Mouse (Mus musculus) hindbrain, embryonic 15.5 days (tissue): ENCODE measurements around the gene Rhobtb1. TPM values are rescaled to one million over a fixed set of nuclear protein-coding genes. Genes with fewer than 3 reads are reported as not detected.
A peak's percentile ranks its signal among the peaks of the same experiment; 100 is the strongest.

Source experiments
- ATAC-seq: fragments of 200-750 bp; cut with Nextera tagmentation; 2 replicates; pipeline ENCODE4 v1.8.0; 2017; ENCODE audit warnings: low read depth, moderate number of reproducible peaks, moderate TSS enrichment; ENCODE audit not compliant: low FRiP score
- H3K27ac ChIP-seq: fragments of 300-500 bp; sonication (generic); replicated peaks from 2 replicates; pipeline ENCODE4 v1.5.1; 2015; ENCODE audit warnings: mild to moderate bottlenecking, inconsistent platforms
- H3K27me3 ChIP-seq: fragments of 300-500 bp; sonication (generic); 2 replicates; pipeline ENCODE4 v1.6.1; 2015; ENCODE audit warnings: control low read depth, inconsistent platforms
- H3K36me3 ChIP-seq: fragments of 300-500 bp; sonication (generic); 2 replicates; pipeline ENCODE4 v1.6.1; 2015; ENCODE audit warnings: control low read depth, inconsistent platforms
- H3K4me1 ChIP-seq: fragments of 300-500 bp; sonication (generic); replicated peaks from 2 replicates; pipeline ENCODE4 v1.6.1; 2015; ENCODE audit warnings: control low read depth, inconsistent platforms
- H3K4me2 ChIP-seq: fragments of 300-500 bp; sonication (generic); 2 replicates; pipeline ENCODE4 v1.6.1; 2015; ENCODE audit warnings: moderate library complexity, mild to moderate bottlenecking, inconsistent platforms
- H3K4me3 ChIP-seq: fragments of 300-500 bp; sonication (generic); 2 replicates; pipeline ENCODE4 v1.5.1; 2015; ENCODE audit warnings: mild to moderate bottlenecking, inconsistent platforms
- H3K9ac ChIP-seq: fragments of 300-500 bp; sonication (generic); 2 replicates; pipeline ENCODE4 v1.6.1; 2015; ENCODE audit warnings: inconsistent platforms
- H3K9me3 ChIP-seq: fragments of 300-500 bp; sonication (generic); 2 replicates; pipeline ENCODE4 v1.6.1; 2016; ENCODE audit warnings: control low read depth, inconsistent platforms
- WGBS: fragments of 180-500 bp; shearing (Covaris S2); methylation state at CpG from one replicate; pipeline ENCODE4 v1.1.7; 2015; 5-methylcytosine and 5-hydroxymethylcytosine counted together
- polyA plus RNA-seq: library from polyadenylated mRNA; unstranded; fragments of >200 nt; fragmentation: Nextera tagmentation; extraction: Ambion mirVana; gene quantifications from 2 replicates; pipeline ENCODE4 v1.2.1, GENCODE M21; 2015

Rhobtb1 gene
- polyA plus RNA-seq, 1 experiment from 2014 or later: 18.8 TPM

DNA sequence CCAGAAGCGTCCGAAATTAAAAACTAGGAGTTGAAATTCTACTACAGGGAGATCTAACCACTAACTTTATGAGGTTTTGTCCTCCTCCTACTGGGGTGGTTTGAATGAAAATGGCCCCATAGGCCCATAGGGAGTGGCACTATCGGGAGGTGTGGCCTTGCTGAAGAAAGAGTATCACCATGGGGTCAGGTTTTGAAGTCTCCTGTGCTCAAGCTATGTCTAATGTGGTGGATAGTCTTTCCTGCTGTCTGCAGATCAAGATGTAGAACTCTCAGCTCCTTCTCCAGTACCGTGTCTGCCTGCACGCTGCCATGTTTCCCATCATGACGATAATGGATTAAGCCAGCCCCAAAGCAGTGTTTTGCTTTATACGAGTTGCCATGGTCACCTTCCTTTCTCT lies 173.6 kb downstream of the Rhobtb1 start:
- Histone ChIP-seq H3K4me1 (peaks cover 6% of the 10 kb centered on the region; the same call in 1 of the 2 replicates), H3K9ac (no peak overlapping the region), H3K36me3 (no peaks in the 10 kb centered on the region), H3K27me3 (no peaks in the 10 kb centered on the region), H3K4me2 (no peak overlapping the region), H3K27ac (no peak overlapping the region), H3K4me3 (no peak overlapping the region), H3K9me3 (no peaks in the 10 kb centered on the region)
- ATAC-seq: no peak
- WGBS: 89% methylated on average over 7 of the region's 7 CpGs

DNA sequence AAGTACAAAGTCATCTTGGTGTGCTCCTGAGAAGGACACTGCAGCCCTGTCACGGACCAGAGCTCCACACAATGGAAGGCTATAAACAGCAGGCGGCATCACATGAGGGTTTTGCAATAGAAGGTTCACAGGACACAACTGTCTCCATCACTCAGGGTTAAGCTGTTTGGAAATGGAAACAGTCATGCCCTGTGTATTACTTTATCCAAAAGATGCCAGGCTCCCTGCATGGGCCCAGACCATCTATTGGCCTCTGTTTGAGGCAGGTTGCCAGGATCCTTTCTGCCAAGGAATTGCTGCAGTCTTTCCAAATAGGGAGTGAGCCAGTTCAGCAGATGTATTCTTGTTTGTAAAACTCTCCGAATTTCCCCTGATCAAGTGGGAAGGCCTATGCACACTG lies 175.2 kb downstream of the Rhobtb1 start:
- WGBS: 64% methylated on average over 3 of the region's 3 CpGs
- no peak overlapping the region for H3K4me3 ChIP-seq
- H3K4me2 ChIP-seq: no peak overlapping the region
- H3K27ac ChIP-seq: no peak overlapping the region
- peaks cover 6% of the 10 kb centered on the region; the same call in 1 of the 2 replicates for H3K4me1 ChIP-seq
- H3K36me3 ChIP-seq: no peaks in the 10 kb centered on the region
- H3K9ac ChIP-seq: no peak overlapping the region
- H3K9me3 ChIP-seq: no peaks in the 10 kb centered on the region
- no peaks in the 10 kb centered on the region for H3K27me3 ChIP-seq
- ATAC-seq: peak; percentile 57

DNA sequence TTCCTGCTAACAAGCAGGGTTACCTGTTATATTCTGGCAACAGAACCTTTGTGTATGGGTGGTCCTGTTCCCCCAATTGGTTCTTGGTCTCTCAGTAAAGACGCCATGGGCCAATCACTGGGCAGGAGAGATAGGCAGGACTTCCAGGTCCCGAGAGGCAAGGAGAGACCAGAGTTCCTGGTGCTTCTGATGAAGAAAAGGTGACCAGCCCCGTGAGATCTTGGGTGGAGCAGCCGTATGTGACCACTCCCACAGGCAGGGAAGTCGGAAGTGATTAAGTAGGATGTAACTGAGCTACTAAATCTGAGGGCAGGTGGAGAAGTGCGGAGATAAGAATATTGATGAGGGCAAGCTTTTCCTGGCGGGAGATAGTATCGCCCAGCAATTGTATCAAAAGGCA lies 176.1 kb downstream of the Rhobtb1 start:
- Histone ChIP-seq H3K4me1 (peaks cover 6% of the 10 kb centered on the region; the same call in 1 of the 2 replicates), H3K4me2 (no peak overlapping the region), H3K9me3 (no peaks in the 10 kb centered on the region), H3K4me3 (no peak overlapping the region), H3K27ac (no peak overlapping the region), H3K9ac (no peak overlapping the region), H3K36me3 (no peaks in the 10 kb centered on the region), H3K27me3 (no peaks in the 10 kb centered on the region)
- 66% methylated on average over 8 of the region's 8 CpGs for WGBS
- ATAC-seq: no peak

DNA sequence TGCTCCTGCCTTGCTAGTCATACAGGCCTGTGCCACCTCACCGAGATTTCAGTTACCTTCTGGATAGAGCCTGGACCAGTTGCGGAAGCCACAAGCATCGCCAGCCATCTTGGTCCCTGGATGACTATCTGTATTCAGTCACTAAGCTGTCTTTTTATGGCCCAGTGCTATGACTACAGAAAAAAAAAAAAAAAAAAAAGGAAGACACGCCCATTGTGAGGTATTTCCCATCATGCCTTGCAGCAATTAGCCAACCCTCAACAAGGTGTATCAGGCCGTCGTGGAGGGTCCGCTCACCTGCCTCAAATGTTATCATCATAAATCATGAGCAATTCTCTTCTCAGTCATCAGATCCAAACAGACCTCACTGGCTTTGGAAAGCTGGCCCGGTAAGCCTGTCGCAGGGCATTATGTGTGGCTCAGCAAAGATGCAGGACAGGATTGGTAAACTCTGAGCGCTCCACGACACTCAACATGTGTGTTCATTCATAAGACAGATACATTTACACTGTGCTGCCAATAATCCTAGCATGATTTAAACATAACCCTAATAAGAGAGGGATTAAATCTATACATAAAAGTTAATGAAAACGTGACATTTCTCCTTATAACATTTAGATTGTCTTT lies 176.9 kb downstream of the Rhobtb1 start:
- H3K4me1 ChIP-seq: peaks cover 6% of the 10 kb centered on the region; the same call in 1 of the 2 replicates
- no peaks in the 10 kb centered on the region for H3K27me3 ChIP-seq
- no peaks in the 10 kb centered on the region for H3K36me3 ChIP-seq
- H3K4me3 ChIP-seq: no peak overlapping the region
- WGBS: 85% methylated on average over 12 of the region's 12 CpGs
- no peak for ATAC-seq
- H3K9ac ChIP-seq: no peak overlapping the region
- no peaks in the 10 kb centered on the region for H3K9me3 ChIP-seq
- H3K4me2 ChIP-seq: no peak overlapping the region
- H3K27ac ChIP-seq: 0 out of 2 replicates have a peak overlapping the region, but pooled peaks have one; percentile 38

DNA sequence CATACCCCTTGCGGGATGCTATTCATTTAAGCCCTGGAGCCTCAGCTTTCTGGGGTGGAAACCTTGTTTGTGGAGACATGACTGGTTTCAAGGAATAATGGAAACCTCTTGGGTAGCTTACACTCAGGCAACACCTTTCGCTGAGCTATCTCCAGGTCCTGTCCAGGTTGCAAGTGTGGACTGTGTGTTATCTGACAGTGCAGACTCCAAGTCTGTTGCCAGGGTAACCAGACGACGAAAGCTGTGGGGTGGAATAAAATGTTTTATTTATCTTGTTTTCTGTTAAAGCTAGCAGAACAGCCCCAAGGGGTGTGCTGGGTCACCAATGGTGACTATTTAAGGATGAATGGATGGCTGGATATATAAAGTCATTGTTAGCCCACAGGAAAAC lies 177.4 kb downstream of the Rhobtb1 start:
- peak; percentile 57; the same call in 1 of the 2 replicates for ATAC-seq
- Histone ChIP-seq H3K27ac (0 out of 2 replicates have a peak overlapping the region, but pooled peaks have one; percentile 38), H3K4me2 (no peak overlapping the region), H3K4me3 (no peak overlapping the region), H3K4me1 (peaks cover 6% of the 10 kb centered on the region; the same call in 1 of the 2 replicates), H3K27me3 (no peaks in the 10 kb centered on the region), H3K36me3 (no peaks in the 10 kb centered on the region), H3K9ac (no peak overlapping the region), H3K9me3 (no peaks in the 10 kb centered on the region)
- 52% methylated on average over 4 of the region's 4 CpGs for WGBS

DNA sequence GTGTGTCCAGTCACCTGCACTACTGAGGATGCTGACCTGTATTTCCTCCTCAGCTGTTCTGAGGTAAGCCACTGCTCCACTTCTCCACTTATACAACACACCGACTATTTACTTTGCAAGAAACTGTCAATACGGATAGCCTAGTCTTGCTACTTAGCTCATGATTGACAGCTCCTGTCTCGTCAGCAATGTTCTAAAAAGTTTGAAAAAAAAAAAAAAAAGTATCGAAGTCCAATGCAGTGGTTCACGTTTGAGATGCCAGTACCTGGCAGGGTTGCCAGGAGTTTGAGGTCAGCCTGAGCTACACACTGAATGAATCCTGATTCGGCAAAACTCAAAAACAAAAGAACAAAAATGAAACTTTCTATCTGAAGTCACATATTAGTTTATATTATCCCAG lies 180.0 kb downstream of the Rhobtb1 start:
- no peak overlapping the region for H3K4me2 ChIP-seq
- ATAC-seq: no peak
- H3K27me3 ChIP-seq: no peaks in the 10 kb centered on the region
- H3K9me3 ChIP-seq: no peaks in the 10 kb centered on the region
- H3K9ac ChIP-seq: no peak overlapping the region
- WGBS: 84% methylated on average over 6 of the region's 6 CpGs
- H3K4me1 ChIP-seq: peaks cover 25% of the 10 kb centered on the region
- no peaks in the 10 kb centered on the region for H3K36me3 ChIP-seq
- H3K27ac ChIP-seq: no peak overlapping the region
- no peak overlapping the region for H3K4me3 ChIP-seq

DNA sequence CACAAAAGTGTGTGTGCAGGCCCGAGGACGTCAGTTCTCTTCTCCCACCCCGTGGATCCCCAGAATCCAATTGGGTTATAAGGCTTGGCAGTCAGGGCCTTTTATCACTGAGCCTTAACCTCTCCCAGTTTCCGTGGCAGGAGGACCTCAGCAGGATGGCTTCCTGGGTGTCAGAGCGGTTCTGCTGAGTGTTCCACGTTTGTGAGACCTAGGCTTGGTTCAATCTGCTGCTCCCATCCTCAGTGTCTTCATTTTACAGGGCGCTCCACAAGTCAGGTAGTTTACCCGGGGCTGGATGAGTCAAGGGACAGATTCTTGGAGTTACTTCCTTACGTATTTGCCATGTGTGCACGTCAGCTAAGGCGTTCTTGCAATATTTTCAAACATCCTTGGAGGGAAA lies 182.0 kb downstream of the Rhobtb1 start:
- no peak overlapping the region for H3K4me3 ChIP-seq
- H3K4me1 ChIP-seq: peaks cover 25% of the 10 kb centered on the region
- H3K27me3 ChIP-seq: no peaks in the 10 kb centered on the region
- no peak overlapping the region for H3K9ac ChIP-seq
- ATAC-seq: no peak
- no peak overlapping the region for H3K27ac ChIP-seq
- H3K9me3 ChIP-seq: no peaks in the 10 kb centered on the region
- no peaks in the 10 kb centered on the region; the same call in 1 of the 2 replicates for H3K36me3 ChIP-seq
- WGBS: 88% methylated on average over 11 of the region's 11 CpGs
- H3K4me2 ChIP-seq: no peak overlapping the region

DNA sequence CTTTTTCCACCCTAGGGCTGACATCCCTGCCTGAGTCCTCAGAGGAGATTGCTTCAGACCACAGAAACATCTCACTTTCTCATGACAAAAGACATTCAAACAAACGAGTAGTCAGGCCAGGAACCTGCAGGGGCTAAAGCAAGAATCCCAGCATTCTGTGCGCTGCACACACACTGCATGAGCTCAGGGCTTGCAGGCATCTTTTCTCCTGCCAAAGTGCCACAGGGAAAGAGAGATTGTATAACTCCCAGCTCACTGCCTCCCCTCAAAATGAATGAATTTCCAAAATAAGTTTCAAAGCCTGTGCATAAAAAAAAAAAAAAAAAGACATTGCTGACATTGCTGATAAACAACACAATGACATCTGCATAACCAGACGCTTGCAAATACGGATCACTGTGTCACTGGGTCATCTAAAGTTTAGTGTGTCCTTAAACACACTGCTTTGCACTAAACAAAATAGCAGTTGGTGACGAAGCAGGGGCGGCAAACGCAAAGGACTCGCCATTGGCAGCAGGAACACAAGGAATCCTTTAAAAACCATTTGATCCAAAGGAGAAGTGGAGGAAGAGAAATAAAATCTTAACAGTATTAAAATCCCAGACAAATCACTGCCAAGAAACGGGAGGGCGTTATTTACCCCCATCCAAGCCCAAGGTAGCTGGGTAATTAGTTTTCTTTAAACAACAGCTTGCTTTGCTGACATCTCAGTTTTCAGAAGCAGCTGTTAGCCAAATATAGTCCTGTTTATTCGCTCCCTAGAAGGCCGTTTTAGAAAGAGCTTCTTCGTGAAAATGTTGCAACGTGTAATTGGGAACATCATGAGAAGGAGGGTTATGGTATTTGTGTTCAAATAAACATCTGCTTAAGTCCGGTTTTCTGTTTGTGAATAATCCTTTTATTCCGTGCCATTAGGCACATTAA lies 183.3 kb downstream of the Rhobtb1 start:
- H3K4me3 ChIP-seq: no peak overlapping the region
- peak overlapping the region; percentile 22 for H3K27ac ChIP-seq
- peaks cover 19% of the 10 kb centered on the region for H3K4me1 ChIP-seq
- no peak overlapping the region for H3K4me2 ChIP-seq
- no peaks in the 10 kb centered on the region; the same call in 1 of the 2 replicates for H3K36me3 ChIP-seq
- 56% methylated on average over 16 of the region's 16 CpGs for WGBS
- no peak for ATAC-seq
- no peaks in the 10 kb centered on the region for H3K27me3 ChIP-seq
- no peak overlapping the region for H3K9ac ChIP-seq
- H3K9me3 ChIP-seq: no peaks in the 10 kb centered on the region

DNA sequence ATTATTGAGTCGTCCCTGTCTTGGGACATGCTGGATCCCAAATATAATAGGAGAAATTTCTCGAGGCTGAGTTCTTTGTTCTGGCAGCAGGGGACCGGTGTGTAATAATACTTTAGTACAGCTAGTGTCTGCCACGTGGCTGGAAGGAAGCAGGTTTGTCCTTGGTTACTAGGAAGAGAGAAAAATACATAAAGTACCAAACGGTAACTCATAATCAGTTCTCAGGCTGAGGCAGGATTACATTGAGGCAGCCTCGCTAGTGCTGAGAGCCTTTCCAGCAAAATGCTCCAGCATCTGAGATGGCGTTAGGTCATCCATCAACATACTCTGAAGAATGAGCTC lies 183.9 kb downstream of the Rhobtb1 start:
- Histone ChIP-seq H3K4me1 (peaks cover 19% of the 10 kb centered on the region), H3K9me3 (no peaks in the 10 kb centered on the region), H3K36me3 (no peaks in the 10 kb centered on the region; the same call in 1 of the 2 replicates), H3K4me3 (no peak overlapping the region), H3K27ac (peak overlapping the region; percentile 61), H3K9ac (no peak overlapping the region), H3K4me2 (no peak overlapping the region), H3K27me3 (no peaks in the 10 kb centered on the region)
- WGBS: 29% methylated on average over 7 of the region's 7 CpGs
- ATAC-seq: peak; percentile 51; the same call in 1 of the 2 replicates

DNA sequence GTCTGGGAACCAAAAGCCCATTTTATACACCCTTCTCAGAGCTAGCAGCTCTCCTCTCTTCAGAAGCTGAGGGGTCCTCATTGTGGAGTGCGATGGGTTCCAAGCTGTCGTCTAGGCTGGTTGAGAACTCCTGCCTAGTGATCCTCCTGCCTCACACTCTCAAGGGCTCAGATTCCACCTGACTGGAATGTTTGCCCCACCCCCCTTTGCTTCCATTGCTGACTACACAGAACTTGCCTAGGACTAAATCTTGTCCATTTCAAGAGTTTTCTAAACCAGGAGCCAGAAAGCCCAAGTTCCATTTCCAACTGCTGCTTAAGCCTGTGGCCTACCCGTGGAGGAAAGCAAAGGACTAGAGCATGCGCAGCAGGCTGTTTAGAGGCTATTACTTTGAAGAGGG lies 184.4 kb downstream of the Rhobtb1 start:
- Histone ChIP-seq H3K4me3 (no peak overlapping the region), H3K4me1 (peaks cover 19% of the 10 kb centered on the region), H3K36me3 (no peaks in the 10 kb centered on the region; the same call in 1 of the 2 replicates), H3K9ac (no peak overlapping the region), H3K9me3 (no peaks in the 10 kb centered on the region), H3K27me3 (no peaks in the 10 kb centered on the region), H3K27ac (peak overlapping the region; percentile 61), H3K4me2 (no peak overlapping the region)
- ATAC-seq: peak; percentile 47; the same call in 1 of the 2 replicates
- WGBS: 84% methylated on average over 4 of the region's 4 CpGs

DNA sequence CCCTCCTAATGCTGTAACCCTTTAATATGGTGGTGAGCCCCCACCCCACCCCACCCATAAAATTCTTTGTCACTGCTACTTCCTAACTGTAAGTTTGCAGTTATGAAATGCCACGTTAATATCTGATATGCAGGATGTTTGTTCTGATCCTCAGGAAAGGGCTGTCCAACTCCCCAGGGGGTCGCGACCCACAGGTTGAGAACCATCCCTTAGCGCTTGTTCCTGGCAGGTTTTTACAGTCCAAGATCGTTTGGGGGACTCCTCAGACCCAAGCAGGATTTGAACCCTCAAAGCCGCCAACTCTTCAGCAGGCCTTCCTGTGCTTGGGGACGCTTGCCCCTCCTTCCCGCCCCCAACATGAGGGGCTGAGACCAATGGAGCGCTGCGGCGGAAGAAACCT lies 185.0 kb downstream of the Rhobtb1 start:
- H3K27me3 ChIP-seq: no peaks in the 10 kb centered on the region
- no peaks in the 10 kb centered on the region for H3K9me3 ChIP-seq
- no peaks in the 10 kb centered on the region; the same call in 1 of the 2 replicates for H3K36me3 ChIP-seq
- no peak overlapping the region for H3K4me2 ChIP-seq
- ATAC-seq: no peak
- peaks cover 19% of the 10 kb centered on the region for H3K4me1 ChIP-seq
- H3K27ac ChIP-seq: no peak overlapping the region
- 91% methylated on average over 11 of the region's 11 CpGs for WGBS
- no peak overlapping the region for H3K4me3 ChIP-seq
- no peak overlapping the region for H3K9ac ChIP-seq

DNA sequence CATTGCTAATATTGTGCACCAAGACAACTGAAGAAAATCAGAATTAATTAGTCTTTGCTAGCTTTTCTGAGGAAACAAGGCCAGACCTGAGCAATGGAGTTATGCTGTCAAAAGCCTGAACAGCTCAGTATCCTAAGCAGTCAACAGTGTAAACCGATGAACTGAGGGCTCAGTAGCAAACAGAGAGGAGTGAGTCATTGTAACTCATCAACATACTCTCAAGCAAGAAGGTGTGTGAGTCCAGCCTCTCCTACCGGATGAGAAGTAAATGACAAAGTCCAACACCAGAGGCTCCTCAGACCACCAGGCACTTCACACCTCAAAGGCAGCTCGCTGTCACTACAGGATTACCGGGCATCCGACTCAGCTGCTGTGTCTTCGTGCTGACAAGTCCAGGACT lies 188.8 kb downstream of the Rhobtb1 start:
- H3K27ac ChIP-seq: no peak overlapping the region
- ATAC-seq: no peak
- peaks cover 9% of the 10 kb centered on the region for H3K4me1 ChIP-seq
- 96% methylated on average over 6 of the region's 6 CpGs for WGBS
- no peak overlapping the region for H3K4me3 ChIP-seq
- H3K9me3 ChIP-seq: no peaks in the 10 kb centered on the region
- H3K27me3 ChIP-seq: no peaks in the 10 kb centered on the region
- H3K9ac ChIP-seq: no peak overlapping the region
- H3K4me2 ChIP-seq: no peak overlapping the region
- H3K36me3 ChIP-seq: no peaks in the 10 kb centered on the region; the same call in 1 of the 2 replicates
